Mouse (Mus musculus) stomach, embryonic 15.5 days (tissue): Measurements from ENCODE around the gene Cyb561a3. TPM values are rescaled to one million over a fixed set of nuclear protein-coding genes. Genes with fewer than 3 reads are reported as not detected.

Experiments
- ATAC-seq: fragments of 200-750 bp; cut with Nextera tagmentation; 2 replicates; pipeline ENCODE4 v1.8.0; 2017; ENCODE audit warnings: low read depth, moderate number of reproducible peaks, moderate TSS enrichment; ENCODE audit not compliant: insufficient read depth, low FRiP score
- H3K27ac ChIP-seq: fragments of 300-500 bp; sonication (generic); 2 replicates; pipeline ENCODE4 v1.5.1; 2015; ENCODE audit warnings: mild to moderate bottlenecking, inconsistent platforms
- H3K27me3 ChIP-seq: fragments of 300-500 bp; sonication (generic); replicated peaks from 2 replicates; pipeline ENCODE4 v1.6.1; 2015; ENCODE audit warnings: inconsistent platforms
- H3K36me3 ChIP-seq: fragments of 300-500 bp; sonication (generic); 2 replicates; pipeline ENCODE4 v1.6.1; 2015; ENCODE audit warnings: inconsistent platforms
- H3K4me1 ChIP-seq: fragments of 300-500 bp; sonication (generic); 2 replicates; pipeline ENCODE4 v1.6.1; 2015; ENCODE audit warnings: inconsistent platforms
- H3K4me2 ChIP-seq: fragments of 300-500 bp; sonication (generic); 2 replicates; pipeline ENCODE4 v1.6.1; 2015; ENCODE audit warnings: mild to moderate bottlenecking, inconsistent platforms
- H3K4me3 ChIP-seq: fragments of 300-500 bp; sonication (generic); replicated peaks from 2 replicates; pipeline ENCODE4 v1.5.1; 2015; ENCODE audit warnings: inconsistent platforms
- H3K9ac ChIP-seq: fragments of 300-500 bp; sonication (generic); 2 replicates; pipeline ENCODE4 v1.6.1; 2015; ENCODE audit warnings: inconsistent platforms
- H3K9me3 ChIP-seq: fragments of 300-500 bp; sonication (generic); 2 replicates; pipeline ENCODE4 v1.6.1; 2016; ENCODE audit warnings: inconsistent platforms
- WGBS: fragments of 180-500 bp; shearing (Covaris S2); methylation state at CpG from one replicate; pipeline ENCODE4 v1.1.7; 2015; 5-methylcytosine and 5-hydroxymethylcytosine counted together
- polyA plus RNA-seq: library from polyadenylated mRNA; unstranded; fragments of >200 nt; fragmentation: Nextera tagmentation; extraction: Ambion mirVana; gene quantifications from 2 replicates; pipeline ENCODE4 v1.2.1, GENCODE M21; 2015

Cyb561a3 gene
- polyA plus RNA-seq, 1 experiment from 2014 or later: 19.6 TPM

DNA sequence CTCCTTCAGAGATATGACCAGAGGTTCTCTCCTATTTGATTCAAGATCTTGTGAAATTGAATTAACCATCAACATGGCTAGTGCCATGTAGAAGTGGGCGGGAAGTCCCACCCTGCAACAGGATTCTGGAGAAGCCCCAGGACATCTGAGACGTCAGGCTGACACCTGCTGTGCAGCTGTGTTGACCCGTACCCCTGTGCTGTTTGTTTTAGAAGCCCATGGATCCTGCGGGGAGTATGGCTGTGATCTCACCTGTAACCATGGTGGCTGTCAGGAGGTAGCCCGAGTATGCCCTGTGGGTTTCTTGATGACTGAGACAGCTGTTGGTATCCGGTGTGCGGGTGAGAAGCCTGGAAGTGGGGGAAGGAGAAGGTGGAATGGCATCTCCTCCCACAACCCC lies 60.9 kb downstream of the Cyb561a3 start:
- 38% methylated on average over 7 of the region's 7 CpGs for WGBS
- no peaks in the 10 kb centered on the region for H3K36me3 ChIP-seq

DNA sequence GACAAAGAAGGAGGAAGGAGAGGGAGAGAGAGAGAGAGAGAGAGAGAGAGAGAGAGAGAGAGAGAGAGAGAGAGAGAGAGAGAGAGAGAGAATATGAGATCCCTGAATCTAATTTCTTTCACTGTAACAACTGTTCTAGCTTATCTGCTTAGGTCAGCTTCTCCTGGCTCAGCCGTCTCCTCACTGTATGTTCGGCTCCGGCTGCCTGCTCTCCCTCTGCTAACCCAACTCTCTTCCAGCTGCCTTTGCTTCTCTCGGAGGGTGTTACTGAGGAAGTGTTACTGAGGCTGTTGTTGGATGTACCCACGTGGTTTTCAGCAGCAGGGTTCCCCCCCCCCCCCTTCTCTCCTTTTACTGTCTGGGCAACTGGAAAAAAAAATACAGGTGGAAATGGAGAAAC lies 63.1 kb downstream of the Cyb561a3 start:
- H3K4me1 ChIP-seq: peaks cover 2% of the 10 kb centered on the region
- no peak for ATAC-seq
- H3K36me3 ChIP-seq: no peaks in the 10 kb centered on the region
- H3K27ac ChIP-seq: no peak overlapping the region
- H3K9ac ChIP-seq: no peak overlapping the region
- H3K4me2 ChIP-seq: peak overlapping the region; percentile 25; the same call in 1 of the 2 replicates
- H3K9me3 ChIP-seq: no peaks in the 10 kb centered on the region
- no peaks in the 10 kb centered on the region for H3K27me3 ChIP-seq
- no peak overlapping the region for H3K4me3 ChIP-seq
- WGBS: 8% methylated on average over 5 of the region's 5 CpGs

More for the DNA sequence above, 60.9 kb downstream of the Cyb561a3 start:
- no peak for ATAC-seq
- Histone ChIP-seq H3K27me3 (no peaks in the 10 kb centered on the region), H3K9ac (no peak overlapping the region), H3K27ac (no peak overlapping the region), H3K4me1 (peaks cover 18% of the 10 kb centered on the region), H3K4me3 (no peak overlapping the region), H3K9me3 (no peaks in the 10 kb centered on the region), H3K4me2 (no peak overlapping the region)

DNA sequence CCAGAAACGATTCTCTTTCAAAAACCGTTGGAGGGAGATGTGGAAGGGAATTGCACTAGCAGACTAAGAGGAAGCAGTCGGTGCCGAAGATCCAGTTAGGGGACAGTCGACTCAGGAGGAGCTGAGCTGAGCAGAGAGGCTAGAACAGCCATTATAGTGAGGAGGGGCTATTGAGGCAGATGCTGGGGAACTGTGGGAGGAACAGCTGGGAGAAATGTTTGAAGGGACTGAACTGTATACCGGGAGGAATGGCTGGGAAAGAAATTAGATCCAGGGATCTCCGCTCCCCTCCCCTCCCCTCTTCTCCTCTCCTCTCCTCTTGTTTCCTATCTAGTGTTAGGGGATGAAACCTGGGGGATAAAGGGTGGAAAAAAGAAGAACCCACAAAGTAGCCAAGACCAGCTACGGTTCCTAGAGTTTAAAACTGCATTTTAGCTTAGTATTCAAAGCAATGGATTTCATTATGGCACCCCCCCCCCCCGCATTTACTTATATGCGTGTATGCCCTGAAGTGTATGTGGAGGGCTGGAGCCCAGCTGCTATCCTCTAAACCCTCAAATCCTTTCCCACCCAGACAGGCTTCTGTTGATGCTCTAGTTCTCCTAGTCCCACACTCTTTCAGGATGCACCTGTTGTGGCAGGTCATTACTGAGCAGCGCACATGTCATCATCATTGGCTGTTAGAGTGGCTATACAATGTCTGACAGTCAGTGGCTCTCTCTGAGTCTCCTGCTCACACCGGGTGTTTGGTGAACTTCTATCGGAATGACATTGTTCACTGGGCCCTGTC lies 63.8 kb downstream of the Cyb561a3 start:
- H3K9ac ChIP-seq: no peak overlapping the region
- no peaks in the 10 kb centered on the region for H3K36me3 ChIP-seq
- H3K27me3 ChIP-seq: no peaks in the 10 kb centered on the region
- no peaks in the 10 kb centered on the region for H3K9me3 ChIP-seq
- H3K4me2 ChIP-seq: peak overlapping the region; percentile 25; the same call in 1 of the 2 replicates
- H3K4me3 ChIP-seq: no peak overlapping the region
- H3K4me1 ChIP-seq: no peaks in the 10 kb centered on the region
- H3K27ac ChIP-seq: no peak overlapping the region
- 44% methylated on average over 13 of the region's 13 CpGs for WGBS
- no peak for ATAC-seq

Other genes with a start within 250 kb of the Cyb561a3 start
- 2.6 and 3.3 TPM in 2 replicates for gene Syt7, start 188.1 kb upstream of the Cyb561a3 start, polyA plus RNA-seq
- gene Lrrc10b, start 119.7 kb upstream of the Cyb561a3 start, polyA plus RNA-seq: 0.57 and 0.91 TPM in 2 replicates
- gene Ppp1r32, start 94.2 kb upstream of the Cyb561a3 start, polyA plus RNA-seq: 0.19 and 0.22 TPM in 2 replicates
- 30.8 and 37.7 TPM in 2 replicates for gene Cpsf7, start 51.9 kb upstream of the Cyb561a3 start, polyA plus RNA-seq
- 52.4 and 55.3 TPM in 2 replicates for gene Sdhaf2, start 51.0 kb upstream of the Cyb561a3 start, polyA plus RNA-seq
- gene Tmem216, start 20.9 kb upstream of the Cyb561a3 start, polyA plus RNA-seq: 36.0 and 36.6 TPM in 2 replicates
- gene Tmem138, start 190 bp downstream of the Cyb561a3 start, polyA plus RNA-seq: 28.4 and 29.4 TPM in 2 replicates
- 301 and 305 TPM in 2 replicates for gene Ddb1, start 28.2 kb downstream of the Cyb561a3 start, polyA plus RNA-seq
- 20.3 and 21.8 TPM in 2 replicates for gene Tkfc, start 28.5 kb downstream of the Cyb561a3 start, polyA plus RNA-seq
- gene Vwce, start 57.0 kb downstream of the Cyb561a3 start, polyA plus RNA-seq: 2.3 and 3.2 TPM in 2 replicates
- 28.0 and 59.2 TPM in 2 replicates for gene Pga5, start 100.9 kb downstream of the Cyb561a3 start, polyA plus RNA-seq
- 34.0 and 40.2 TPM in 2 replicates for gene Vps37c, start 111.6 kb downstream of the Cyb561a3 start, polyA plus RNA-seq
- 0.85 and 1.9 TPM in 2 replicates for gene Cd5, start 161.8 kb downstream of the Cyb561a3 start, polyA plus RNA-seq